Mouse (Mus musculus): Measurements from ENCODE around the gene Sap30l.

DNA sequence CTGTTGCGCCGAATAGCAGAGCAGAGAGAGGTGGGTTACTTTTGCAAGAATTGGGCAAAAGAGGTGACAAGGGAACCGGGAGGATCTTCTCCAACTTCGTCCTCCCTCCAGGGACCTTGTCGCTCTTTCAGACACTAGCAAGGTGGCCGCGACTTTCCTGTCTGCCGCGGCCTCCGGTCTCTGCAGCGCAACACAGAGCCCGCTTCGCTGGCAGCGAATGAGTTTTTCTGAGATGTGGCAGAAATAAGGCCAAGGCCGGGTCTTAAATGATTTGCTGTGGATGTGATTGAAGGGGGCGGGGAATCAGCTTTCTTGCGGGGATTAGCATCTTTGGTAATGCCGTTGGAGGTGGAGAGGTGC is 1.1 kb downstream of the Sap30l start:
- TF ChIP-seq CTCF (IDR thresholded peaks at IDR 0.05; ENCODE audit: extremely low read depth, insufficient read depth, insufficient read length, insufficient replicate concordance) (no peak), POLR2A (IDR thresholded peaks at IDR 0.05; ENCODE audit: low read depth, low read length) (no peak)
